Mouse (Mus musculus) kidney, adult 18-20 months (tissue): Measurements from ENCODE around the gene Maats1.

Experiments used
- DNase-seq: peaks from one replicate; pipeline ENCODE4 v3.0.0; 2021

Maats1 gene

GRCm38 (mm10) chr16:38341396-38342324, at the start of gene Maats1:
Gene Maats1 (minus strand): TSS chr16:38342143.
- peak; percentile 82 for DNase-seq

- DNase-seq: no peak
Measured at GRCm38 (mm10) chr16:38390322-38390721, 48.4 kb upstream of the Maats1 start.

- DNase-seq: no peak
Measured at GRCm38 (mm10) chr16:38389284-38389893, 47.4 kb upstream of the Maats1 start.

- no peak for DNase-seq
Measured at GRCm38 (mm10) chr16:38388757-38389156, 46.8 kb upstream of the Maats1 start.

GRCm38 (mm10) chr16:38387389-38387788, 45.4 kb upstream of the Maats1 start:
- DNase-seq: no peak

- DNase-seq: no peak
Measured at GRCm38 (mm10) chr16:38385700-38386099, 43.8 kb upstream of the Maats1 start.

GRCm38 (mm10) chr16:38385184-38385634, 43.3 kb upstream of the Maats1 start:
- DNase-seq: no peak

GRCm38 (mm10) chr16:38383683-38384082, 41.7 kb upstream of the Maats1 start:
- no peak for DNase-seq

- no peak for DNase-seq
Measured at GRCm38 (mm10) chr16:38379926-38380325, 38.0 kb upstream of the Maats1 start.

- no peak for DNase-seq
Measured at GRCm38 (mm10) chr16:38379493-38379892, 37.5 kb upstream of the Maats1 start.

GRCm38 (mm10) chr16:38379088-38379487, 37.1 kb upstream of the Maats1 start:
- DNase-seq: no peak

GRCm38 (mm10) chr16:38378591-38378990, 36.6 kb upstream of the Maats1 start:
- DNase-seq: no peak

- no peak for DNase-seq
Measured at GRCm38 (mm10) chr16:38377546-38377945, 35.6 kb upstream of the Maats1 start.

GRCm38 (mm10) chr16:38376841-38377249, 34.9 kb upstream of the Maats1 start:
- no peak for DNase-seq

- peak; percentile 33 for DNase-seq
Measured at GRCm38 (mm10) chr16:38376163-38376840, 34.4 kb upstream of the Maats1 start.

GRCm38 (mm10) chr16:38375182-38375581, 33.2 kb upstream of the Maats1 start:
- DNase-seq: no peak

GRCm38 (mm10) chr16:38374379-38375140, 32.6 kb upstream of the Maats1 start:
- no peak for DNase-seq

- no peak for DNase-seq
Measured at GRCm38 (mm10) chr16:38373941-38374340, 32.0 kb upstream of the Maats1 start.

- DNase-seq: no peak
Measured at GRCm38 (mm10) chr16:38373439-38373838, 31.5 kb upstream of the Maats1 start.

- no peak for DNase-seq
Measured at GRCm38 (mm10) chr16:38372876-38373275, 30.9 kb upstream of the Maats1 start.

GRCm38 (mm10) chr16:38371705-38372296, 29.9 kb upstream of the Maats1 start:
- DNase-seq: no peak
